Mouse (Mus musculus) liver, postnatal 0 days (tissue): ENCODE data around the gene Tjp3.

Experiments used
- CTCF ChIP-seq: sonication (generic); IDR thresholded peaks from 2 replicates; pipeline ENCODE4 v1.5.1; 2016; ENCODE audit warnings: antibody characterized with exemption, low read depth
- EP300 ChIP-seq: IDR thresholded peaks from 2 replicates; pipeline ENCODE4 v1.6.1; 2016; ENCODE audit warnings: antibody characterized with exemption, low read depth, mild to moderate bottlenecking

- TF ChIP-seq CTCF (no peak), EP300 (no peak)
Measured at GRCm38 (mm10) chr10:81236471-81237268, 54.7 kb downstream of the Tjp3 start.
